Mouse (Mus musculus) liver, postnatal 0 days (tissue): ENCODE results near the gene Ehbp1.

Experiments used
- CTCF ChIP-seq: sonication (generic); IDR thresholded peaks from 2 replicates; pipeline ENCODE4 v1.5.1; 2016; ENCODE audit warnings: antibody characterized with exemption, low read depth
- EP300 ChIP-seq: IDR thresholded peaks from 2 replicates; pipeline ENCODE4 v1.6.1; 2016; ENCODE audit warnings: antibody characterized with exemption, low read depth, mild to moderate bottlenecking

- TF ChIP-seq EP300 (peak; percentile 48; the same call in 1 of the 2 replicates), CTCF (no peak)
Observed at GRCm38 (mm10) chr11:22286885-22287512, 55.1 kb downstream of the Ehbp1 start.
